Comparison of ENCODE assay signal across 9 mouse cellular contexts in the genomic region with DNA sequence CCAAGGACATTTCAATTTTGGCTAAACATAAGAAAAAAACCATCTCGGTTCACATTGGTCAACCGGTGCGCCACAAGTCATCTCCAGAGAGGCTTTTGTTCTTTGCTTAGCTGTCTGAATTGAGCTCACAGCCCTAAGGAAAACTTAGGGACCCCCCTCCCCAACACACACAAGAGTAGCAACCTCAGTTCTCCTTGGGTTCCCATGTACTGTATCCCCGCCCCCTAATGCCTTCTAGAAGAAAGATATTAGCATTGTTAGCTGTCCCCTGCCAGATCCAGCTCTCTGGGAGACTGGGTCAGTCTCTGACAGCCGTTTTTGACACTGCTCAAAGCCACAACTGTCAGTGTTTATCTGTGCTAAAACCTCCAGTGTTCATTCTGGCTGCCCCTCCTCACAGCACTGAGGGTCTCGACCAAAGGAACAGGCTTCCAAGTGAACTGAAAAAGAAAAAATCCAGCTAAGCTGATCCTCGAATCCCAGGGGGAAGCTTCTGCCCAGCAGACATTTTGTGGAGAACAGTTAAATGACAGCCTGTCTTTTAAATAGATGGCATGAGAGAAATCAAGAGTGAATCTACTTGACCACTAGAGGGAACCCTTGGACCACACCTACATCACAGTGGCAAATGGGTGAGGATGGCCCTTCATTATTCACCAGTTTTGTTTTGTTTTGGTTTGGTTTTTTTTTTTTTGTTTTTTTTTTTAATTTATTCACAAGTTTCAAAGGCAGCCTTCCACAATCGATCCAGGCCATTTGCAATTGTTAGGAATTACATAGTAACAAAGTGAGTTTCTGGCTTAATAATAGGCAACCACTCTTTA.
A peak's percentile ranks its signal among the peaks of the same experiment; 100 is the strongest.
DNase-seq lines count a peak whose midpoint lies in the region; ATAC-seq and TF ChIP-seq lines count a peak whose summit lies in the region.
"Had no signal": no experiment of that assay in that cellular context is flagged by ENCODE, and none has a peak within 500 bp of the region (broad histone marks: within the 10 kb centered on the region; RNA-seq: fewer than 3 reads in every experiment).

No protein-coding gene starts in this region.

- peak; percentile 74 for DNase-seq in heart, adult 8-10 months (ENCODE audit: low spot score)
- no peak for DNase-seq in heart, postnatal 25 days (ENCODE audit: low spot score)
- peak; percentile 5 for DNase-seq in cerebellum, adult 11-12 months
- DNase-seq in frontal cortex, postnatal 36 days (ENCODE audit: low spot score in 2 of 2), result peak; percentile 25 to 52
- DNase-seq in layer of hippocampus, postnatal 10 days (ENCODE audit: low spot score in 2 of 2), result peak; percentile 28 to 41
- DNase-seq in spleen, adult 12 weeks (ENCODE audit: low spot score), result no peak

- no peaks in the 10 kb centered on the region for H3K36me3 ChIP-seq in E14TG2a.4 (ENCODE audit: insufficient read depth, low read length)
- no peaks in the 10 kb centered on the region for H3K36me3 ChIP-seq in midbrain, embryonic 12.5 days

- H3K4me2 ChIP-seq in midbrain, embryonic 12.5 days (replicated peaks), result no peak overlapping the region

- H3K27ac ChIP-seq in midbrain, embryonic 12.5 days (replicated peaks), result no peak overlapping the region
- H3K27ac ChIP-seq: macrophage had no signal

- H3K9me3 ChIP-seq in E14TG2a.4 (ENCODE audit: low read length), result no peaks in the 10 kb centered on the region
- no peaks in the 10 kb centered on the region for H3K9me3 ChIP-seq in midbrain, embryonic 12.5 days

- intact Hi-C loops in heart, postnatal 25 days (cut with DNase I), result loop anchor here (1.0 to 5.0 kb wide), 5 partner anchors 41 to 313 kb away; a partner anchor contains a TSS

- WGBS in midbrain, embryonic 12.5 days, result 61% methylated on average over 8 of the region's 8 CpGs

- ATAC-seq in midbrain, embryonic 12.5 days (ENCODE audit: low FRiP score, low read depth), result peak; percentile 63; the same call in 1 of the 2 replicates

- 0 out of 2 replicates have a peak, but pooled peaks cover 3% of the 10 kb centered on the region for H3K4me1 ChIP-seq in E14TG2a.4 (replicated peaks; ENCODE audit: low read depth, low read length)
- H3K4me1 ChIP-seq in midbrain, embryonic 12.5 days, result peaks cover 7% of the 10 kb centered on the region; the same call in 1 of the 2 replicates

- peak; percentile 68 for TF ChIP-seq CTCF in E14TG2a.4 (conservative IDR thresholded peaks at IDR 0.05; ENCODE audit: low read length)

- H3K9ac ChIP-seq in midbrain, embryonic 12.5 days (replicated peaks), result no peak overlapping the region

- H3K27me3 ChIP-seq in E14TG2a.4 (ENCODE audit: insufficient read depth, low read length), result no peaks in the 10 kb centered on the region
- no peaks in the 10 kb centered on the region for H3K27me3 ChIP-seq in midbrain, embryonic 12.5 days

- no peak overlapping the region for H3K4me3 ChIP-seq in E14TG2a.4 (replicated peaks; ENCODE audit: low read length)
- no peak overlapping the region for H3K4me3 ChIP-seq in midbrain, embryonic 12.5 days

Comparison
In these comparisons a context has a peak if more than half of its experiments do, and no peak if none do; other contexts are left out.
1. DNase-seq: peak in heart, adult 8-10 months (single experiment), cerebellum, adult 11-12 months (single experiment), frontal cortex, postnatal 36 days (2 of 2) and layer of hippocampus, postnatal 10 days (2 of 2); none in heart, postnatal 25 days (single experiment) and spleen, adult 12 weeks (single experiment).